Mouse (Mus musculus): ENCODE measurements around the gene Gm2663.

DNA sequence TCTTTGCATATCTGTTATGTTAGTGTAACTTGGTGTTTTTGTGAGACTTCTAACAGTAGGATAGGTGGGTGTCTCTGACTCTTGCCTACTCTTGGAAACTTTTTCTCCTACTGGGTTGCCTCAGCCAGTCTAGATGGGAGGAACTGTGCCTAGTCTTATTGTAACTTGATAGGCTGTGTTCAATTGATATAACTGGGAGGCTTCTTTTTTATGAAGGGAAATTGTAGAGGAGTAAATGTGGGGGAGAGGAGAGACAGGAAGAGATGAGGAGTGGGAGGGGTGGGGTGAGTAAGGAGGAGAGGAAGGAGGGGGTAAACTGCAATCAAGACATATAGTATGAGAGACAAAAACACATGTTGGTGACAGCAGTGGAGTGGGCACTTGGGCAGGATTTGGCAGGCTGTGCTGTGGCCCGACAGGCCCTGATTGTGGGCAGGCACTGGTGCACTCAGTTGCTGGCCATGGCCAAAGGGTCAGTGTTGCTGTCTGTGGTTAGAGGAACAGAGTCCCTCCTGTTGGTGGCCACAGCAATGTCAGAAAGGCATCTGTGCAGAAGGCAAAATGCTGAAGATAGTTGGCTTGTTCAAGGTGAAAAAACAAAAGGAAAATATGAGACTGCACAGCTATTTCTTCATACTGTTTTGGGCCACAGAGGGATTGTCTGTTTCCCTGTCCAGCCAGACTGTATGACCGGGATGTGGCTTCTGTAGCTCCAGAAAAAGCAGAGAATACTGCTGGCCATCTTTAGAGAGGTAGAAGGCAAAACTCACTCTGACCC lies 26.8 kb upstream of the Gm2663 start:
- TF ChIP-seq POLR2A (IDR thresholded peaks at IDR 0.05; ENCODE audit: insufficient read depth, low read length) (no peak), CTCF (IDR thresholded peaks at IDR 0.05; ENCODE audit: low read depth, low read length) (no peak)
